Mouse (Mus musculus) hindbrain, embryonic 16.5 days (tissue): ENCODE measurements around the gene Rhobtb3. TPM values are rescaled to one million over a fixed set of nuclear protein-coding genes. Genes with fewer than 3 reads are reported as not detected.
A peak's percentile ranks its signal among the peaks of the same experiment; 100 is the strongest.
"Not testable (repeated sequence)": the region's sequence is repeated elsewhere in the genome, so short reads cannot be mapped to it uniquely, and the experiment has no call there.

Experiments used
- ATAC-seq: fragments of 200-750 bp; cut with Nextera tagmentation; 2 replicates; pipeline ENCODE4 v1.8.0; 2017; ENCODE audit warnings: moderate TSS enrichment, moderate library complexity
- H3K27ac ChIP-seq: fragments of 300-500 bp; sonication (generic); 2 replicates; pipeline ENCODE4 v1.5.1; 2014; ENCODE audit warnings: low read depth, mild to moderate bottlenecking, control low read depth, low read length, moderate library complexity
- H3K27me3 ChIP-seq: fragments of 300-500 bp; sonication (generic); replicated peaks from 2 replicates; pipeline ENCODE4 v1.6.1; 2014; ENCODE audit warnings: low read length; ENCODE audit not compliant: control insufficient read depth, insufficient read depth
- H3K36me3 ChIP-seq: fragments of 300-500 bp; sonication (generic); 2 replicates; pipeline ENCODE4 v1.6.1; 2014; ENCODE audit warnings: mild to moderate bottlenecking, low read length, moderate library complexity, mixed read lengths; ENCODE audit not compliant: control insufficient read depth, insufficient read depth
- H3K4me1 ChIP-seq: fragments of 300-500 bp; sonication (generic); 2 replicates; pipeline ENCODE4 v1.6.1; 2014; ENCODE audit warnings: low read depth, low read length; ENCODE audit not compliant: control insufficient read depth, insufficient read depth
- H3K4me2 ChIP-seq: fragments of 300-500 bp; sonication (generic); 2 replicates; pipeline ENCODE4 v1.6.1; 2014; ENCODE audit warnings: mild to moderate bottlenecking, low read length, control low read depth, moderate library complexity
- H3K4me3 ChIP-seq: fragments of 300-500 bp; sonication (generic); 2 replicates; pipeline ENCODE4 v1.5.1; 2014; ENCODE audit warnings: mild to moderate bottlenecking, low read length, control low read depth, moderate library complexity
- H3K9ac ChIP-seq: fragments of 300-500 bp; sonication (generic); 2 replicates; pipeline ENCODE4 v1.6.1; 2014; ENCODE audit warnings: low read depth, mild to moderate bottlenecking, control low read depth, low read length, moderate library complexity
- H3K9me3 ChIP-seq: fragments of 300-500 bp; sonication (generic); 2 replicates; pipeline ENCODE4 v1.6.1; 2014; ENCODE audit warnings: mild to moderate bottlenecking, low read length, moderate library complexity; ENCODE audit not compliant: control insufficient read depth
- WGBS: fragments of 180-500 bp; shearing (Covaris S2); extraction: QIAGEN DNeasy Blood & Tissue Kit; methylation state at CpG from one replicate; pipeline ENCODE4 v1.1.7; 2014; 5-methylcytosine and 5-hydroxymethylcytosine counted together
- polyA plus RNA-seq: library from polyadenylated mRNA; unstranded; fragments of >200 nt; fragmentation: Nextera tagmentation; extraction: Ambion mirVana; gene quantifications from 2 replicates; pipeline ENCODE4 v1.2.1, GENCODE M21; 2015

The Rhobtb3 gene
- polyA plus RNA-seq, 1 experiment from 2014 or later, result 14.9 TPM

GRCm38 (mm10) chr13:75931073-75931472 lies 12.7 kb downstream of the Rhobtb3 start:
- H3K4me1 ChIP-seq, result peaks cover 4% of the 10 kb centered on the region
- peak; percentile 92 for ATAC-seq
- H3K9ac ChIP-seq, result no peak overlapping the region
- H3K9me3 ChIP-seq, result no peaks in the 10 kb centered on the region
- 0 out of 2 replicates have a peak overlapping the region, but pooled peaks have one; percentile 23 for H3K27ac ChIP-seq
- H3K27me3 ChIP-seq, result no peaks in the 10 kb centered on the region
- H3K4me2 ChIP-seq, result no peak overlapping the region
- 18% methylated on average over 5 of the region's 5 CpGs for WGBS
- H3K4me3 ChIP-seq, result no peak overlapping the region
- peaks cover 3% of the 10 kb centered on the region for H3K36me3 ChIP-seq

GRCm38 (mm10) chr13:75930660-75931059 lies 13.1 kb downstream of the Rhobtb3 start:
- peaks cover 3% of the 10 kb centered on the region for H3K36me3 ChIP-seq
- no peaks in the 10 kb centered on the region for H3K27me3 ChIP-seq
- H3K27ac ChIP-seq, result no peak overlapping the region
- H3K4me2 ChIP-seq, result no peak overlapping the region
- ATAC-seq, result peak; percentile 52; the same call in 1 of the 2 replicates
- H3K4me1 ChIP-seq, result peaks cover 4% of the 10 kb centered on the region
- WGBS, result 72% methylated on average over 2 of the region's 2 CpGs
- no peaks in the 10 kb centered on the region for H3K9me3 ChIP-seq
- no peak overlapping the region for H3K4me3 ChIP-seq
- H3K9ac ChIP-seq, result no peak overlapping the region

- Histone ChIP-seq H3K27me3 (no peaks in the 10 kb centered on the region), H3K4me3 (no peak overlapping the region), H3K36me3 (peaks cover 3% of the 10 kb centered on the region), H3K4me1 (peaks cover 4% of the 10 kb centered on the region), H3K27ac (no peak overlapping the region), H3K9ac (no peak overlapping the region), H3K9me3 (no peaks in the 10 kb centered on the region), H3K4me2 (no peak overlapping the region)
- 95% methylated on average over 20 of the region's 20 CpGs for WGBS
- ATAC-seq, result peak; percentile 15; the same call in 1 of the 2 replicates
These were observed 13.7 kb downstream of the Rhobtb3 start for GRCm38 (mm10) chr13:75930023-75930422.

GRCm38 (mm10) chr13:75929071-75929470 lies 14.7 kb downstream of the Rhobtb3 start:
- WGBS, result 93% methylated on average over 5 of the region's 5 CpGs

GRCm38 (mm10) chr13:75927951-75928350 lies 15.8 kb downstream of the Rhobtb3 start:
- no peaks in the 10 kb centered on the region for H3K9me3 ChIP-seq
- H3K27ac ChIP-seq, result no peak overlapping the region
- no peak overlapping the region for H3K4me3 ChIP-seq
- ATAC-seq, result no peak
- no peak overlapping the region for H3K4me2 ChIP-seq
- no peak overlapping the region for H3K9ac ChIP-seq
- H3K36me3 ChIP-seq, result peaks cover 3% of the 10 kb centered on the region
- H3K27me3 ChIP-seq, result no peaks in the 10 kb centered on the region
- peaks cover 4% of the 10 kb centered on the region for H3K4me1 ChIP-seq

More at GRCm38 (mm10) chr13:75929071-75929470, 14.7 kb downstream of the Rhobtb3 start:
- H3K9me3 ChIP-seq, H3K9ac ChIP-seq, ATAC-seq, H3K4me2 ChIP-seq, H3K4me1 ChIP-seq, H3K4me3 ChIP-seq, H3K36me3 ChIP-seq, H3K27ac ChIP-seq, H3K27me3 ChIP-seq: not testable (repeated sequence)

GRCm38 (mm10) chr13:75914151-75914550 lies 29.6 kb downstream of the Rhobtb3 start:
- no peaks in the 10 kb centered on the region for H3K27me3 ChIP-seq
- H3K4me1 ChIP-seq, result no peaks in the 10 kb centered on the region

GRCm38 (mm10) chr13:75908187-75908586 lies 35.5 kb downstream of the Rhobtb3 start:
- H3K27ac ChIP-seq, result no peak overlapping the region
- 85% methylated on average over 2 of the region's 2 CpGs for WGBS
- H3K36me3 ChIP-seq, result 0 out of 2 replicates have a peak, but pooled peaks cover 3% of the 10 kb centered on the region
- H3K4me2 ChIP-seq, result no peak overlapping the region
- no peaks in the 10 kb centered on the region for H3K27me3 ChIP-seq
- no peaks in the 10 kb centered on the region for H3K9me3 ChIP-seq
- H3K9ac ChIP-seq, result no peak overlapping the region
- H3K4me3 ChIP-seq, result no peak overlapping the region
- no peak for ATAC-seq
- H3K4me1 ChIP-seq, result no peaks in the 10 kb centered on the region

More at GRCm38 (mm10) chr13:75914151-75914550, 29.6 kb downstream of the Rhobtb3 start:
- Histone ChIP-seq H3K4me2 (no peak overlapping the region), H3K36me3 (peaks cover 21% of the 10 kb centered on the region), H3K9ac (no peak overlapping the region), H3K9me3 (no peaks in the 10 kb centered on the region), H3K4me3 (no peak overlapping the region), H3K27ac (no peak overlapping the region)
- no peak for ATAC-seq
- 81% methylated on average over 4 of the region's 4 CpGs for WGBS

- no peaks in the 10 kb centered on the region for H3K27me3 ChIP-seq
- ATAC-seq, result no peak
- no peaks in the 10 kb centered on the region for H3K36me3 ChIP-seq
- no peak overlapping the region for H3K4me2 ChIP-seq
- no peak overlapping the region for H3K9ac ChIP-seq
- H3K4me3 ChIP-seq, result no peak overlapping the region
- no peaks in the 10 kb centered on the region for H3K4me1 ChIP-seq
- H3K27ac ChIP-seq, result no peak overlapping the region
- no peaks in the 10 kb centered on the region for H3K9me3 ChIP-seq
- WGBS, result 78% methylated on average over 5 of the region's 5 CpGs
These were observed 36.6 kb downstream of the Rhobtb3 start for GRCm38 (mm10) chr13:75907133-75907532.

- H3K9ac ChIP-seq, result no peak overlapping the region
- no peak overlapping the region for H3K4me3 ChIP-seq
- ATAC-seq, result no peak
- no peaks in the 10 kb centered on the region for H3K9me3 ChIP-seq
- no peaks in the 10 kb centered on the region for H3K27me3 ChIP-seq
- no peak overlapping the region for H3K4me2 ChIP-seq
- peaks cover 5% of the 10 kb centered on the region for H3K36me3 ChIP-seq
- no peak overlapping the region for H3K27ac ChIP-seq
- WGBS, result 91% methylated on average over 5 of the region's 5 CpGs
- no peaks in the 10 kb centered on the region for H3K4me1 ChIP-seq
These were observed 39.1 kb downstream of the Rhobtb3 start for GRCm38 (mm10) chr13:75904660-75905059.

- H3K27me3 ChIP-seq, H3K27ac ChIP-seq, H3K36me3 ChIP-seq, H3K4me2 ChIP-seq, H3K9me3 ChIP-seq, H3K4me1 ChIP-seq, H3K4me3 ChIP-seq, H3K9ac ChIP-seq, ATAC-seq: not testable (repeated sequence)
- 94% methylated on average over 1 of the region's 1 CpGs for WGBS
These were observed 42.8 kb downstream of the Rhobtb3 start for GRCm38 (mm10) chr13:75900928-75901327.
